Mouse (Mus musculus): ENCODE measurements around the gene Syne2. TPM values are rescaled to one million over a fixed set of nuclear protein-coding genes. Genes with fewer than 3 reads are reported as not detected.

Gene Syne2
- polyA plus RNA-seq, 1 experiment, result 12.5 TPM

DNA sequence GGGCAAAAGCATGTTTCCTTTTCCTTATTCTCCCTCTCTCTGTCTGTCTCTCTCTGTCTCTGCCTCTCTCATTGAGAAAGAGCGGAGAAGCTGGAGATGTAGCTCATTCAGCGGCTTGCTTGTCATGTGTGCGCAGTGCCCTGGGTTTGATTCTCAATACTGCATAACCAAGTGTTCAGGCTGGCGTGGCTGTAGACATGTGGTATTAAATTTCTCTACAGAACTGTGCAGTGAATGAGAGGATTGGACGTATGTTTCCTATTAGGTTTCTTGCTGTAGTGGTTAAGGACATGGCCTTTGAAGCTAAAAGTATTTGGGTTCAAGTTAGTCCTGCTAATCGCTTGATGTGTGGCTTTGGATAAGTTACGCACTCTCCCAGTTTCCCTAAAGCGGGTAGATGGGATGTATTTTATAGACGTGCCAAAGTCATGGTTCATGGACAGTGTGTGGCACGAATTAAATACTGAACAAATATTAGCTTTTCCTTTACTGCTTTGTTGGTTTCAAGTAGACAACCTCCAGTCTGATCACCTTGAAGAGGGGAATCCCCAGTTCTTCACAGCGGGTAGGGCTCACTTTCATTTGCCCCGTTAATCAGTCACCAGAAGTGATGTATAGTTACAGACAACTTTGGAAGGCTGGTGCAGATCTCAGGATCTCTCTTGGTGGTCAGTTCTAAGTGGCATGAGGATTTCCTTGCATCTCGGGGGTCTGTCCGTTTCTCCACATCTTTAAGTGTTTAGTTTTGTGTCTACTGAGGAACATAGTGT, 16.2 kb downstream of the Syne2 start:
- WGBS, result 67% methylated on average over 14 of the region's 14 CpGs
- Histone ChIP-seq H3K4me3 (replicated peaks; ENCODE audit: control insufficient read depth, low read depth, low read length) (no peak overlapping the region), H3K4me1 (ENCODE audit: control insufficient read depth, insufficient read depth, low read length) (peaks cover 1% of the 10 kb centered on the region; the same call in 1 of the 2 replicates), H3K27ac (ENCODE audit: control insufficient read depth, insufficient read depth, low read depth, low read length, poor library complexity) (no peak overlapping the region)
- no peak for TF ChIP-seq CTCF (IDR thresholded peaks at IDR 0.05; ENCODE audit: control insufficient read depth, insufficient read depth, low read length)
- no peak for TF ChIP-seq POLR2A (IDR thresholded peaks at IDR 0.05; ENCODE audit: borderline replicate concordance, control insufficient read depth, low read depth, low read length)

DNA sequence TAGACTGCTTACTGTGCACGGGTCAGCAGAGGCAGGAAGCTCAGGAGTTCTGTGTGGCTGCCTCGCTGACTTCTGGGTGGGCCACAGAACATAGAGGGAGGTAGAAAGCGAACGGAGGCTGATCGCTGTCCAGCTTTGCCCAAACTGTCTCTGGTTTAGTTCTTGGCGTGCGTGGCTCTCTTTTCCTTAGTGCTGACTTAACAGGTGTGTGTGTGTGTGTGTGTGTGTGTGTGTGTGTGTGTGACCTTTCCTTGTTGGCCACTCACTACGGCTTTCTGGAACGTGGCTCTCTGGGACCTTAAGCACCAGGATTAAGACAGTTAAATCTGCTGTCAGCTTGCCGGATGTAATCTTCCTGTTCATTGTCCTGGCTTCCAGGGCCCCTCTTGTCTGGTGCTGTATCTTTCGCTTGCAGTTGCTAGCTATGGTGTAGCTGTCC, 18.6 kb downstream of the Syne2 start:
- 15% methylated on average over 11 of the region's 11 CpGs for WGBS
- no peak overlapping the region for H3K27ac ChIP-seq (ENCODE audit: control insufficient read depth, insufficient read depth, low read depth, low read length, poor library complexity)
- H3K4me1 ChIP-seq (ENCODE audit: control insufficient read depth, insufficient read depth, low read length), result peaks cover 1% of the 10 kb centered on the region; the same call in 1 of the 2 replicates
- TF ChIP-seq POLR2A (IDR thresholded peaks at IDR 0.05; ENCODE audit: borderline replicate concordance, control insufficient read depth, low read depth, low read length), result no peak
- TF ChIP-seq CTCF (IDR thresholded peaks at IDR 0.05; ENCODE audit: control insufficient read depth, insufficient read depth, low read length), result no peak
- no peak overlapping the region for H3K4me3 ChIP-seq (replicated peaks; ENCODE audit: control insufficient read depth, low read depth, low read length)

DNA sequence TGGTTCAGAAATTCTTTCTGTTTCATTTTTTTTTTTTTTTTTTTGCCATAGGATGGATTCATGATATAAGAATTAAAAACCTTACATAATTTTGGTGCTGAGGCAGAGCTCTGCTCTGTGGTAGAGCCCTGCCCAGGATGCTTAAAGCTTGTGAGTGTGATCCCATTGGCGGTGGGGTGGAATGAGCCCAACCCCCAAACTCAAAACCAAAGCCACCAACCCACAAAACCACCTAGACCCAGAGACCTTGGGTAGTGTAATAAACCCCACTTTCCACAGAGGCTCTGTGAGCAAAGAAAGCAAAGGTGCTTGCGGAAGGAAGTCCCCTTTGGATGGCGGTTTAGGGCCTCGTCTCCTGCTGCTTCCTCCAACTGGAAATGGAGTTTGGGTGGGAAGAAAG, 19.5 kb downstream of the Syne2 start:
- H3K4me1 ChIP-seq (ENCODE audit: control insufficient read depth, insufficient read depth, low read length), result peaks cover 1% of the 10 kb centered on the region; the same call in 1 of the 2 replicates
- H3K4me3 ChIP-seq (replicated peaks; ENCODE audit: control insufficient read depth, low read depth, low read length), result no peak overlapping the region
- no peak for TF ChIP-seq POLR2A (IDR thresholded peaks at IDR 0.05; ENCODE audit: borderline replicate concordance, control insufficient read depth, low read depth, low read length)
- no peak for TF ChIP-seq CTCF (IDR thresholded peaks at IDR 0.05; ENCODE audit: control insufficient read depth, insufficient read depth, low read length)
- 25% methylated on average over 4 of the region's 4 CpGs for WGBS
- no peak overlapping the region for H3K27ac ChIP-seq (ENCODE audit: control insufficient read depth, insufficient read depth, low read depth, low read length, poor library complexity)

DNA sequence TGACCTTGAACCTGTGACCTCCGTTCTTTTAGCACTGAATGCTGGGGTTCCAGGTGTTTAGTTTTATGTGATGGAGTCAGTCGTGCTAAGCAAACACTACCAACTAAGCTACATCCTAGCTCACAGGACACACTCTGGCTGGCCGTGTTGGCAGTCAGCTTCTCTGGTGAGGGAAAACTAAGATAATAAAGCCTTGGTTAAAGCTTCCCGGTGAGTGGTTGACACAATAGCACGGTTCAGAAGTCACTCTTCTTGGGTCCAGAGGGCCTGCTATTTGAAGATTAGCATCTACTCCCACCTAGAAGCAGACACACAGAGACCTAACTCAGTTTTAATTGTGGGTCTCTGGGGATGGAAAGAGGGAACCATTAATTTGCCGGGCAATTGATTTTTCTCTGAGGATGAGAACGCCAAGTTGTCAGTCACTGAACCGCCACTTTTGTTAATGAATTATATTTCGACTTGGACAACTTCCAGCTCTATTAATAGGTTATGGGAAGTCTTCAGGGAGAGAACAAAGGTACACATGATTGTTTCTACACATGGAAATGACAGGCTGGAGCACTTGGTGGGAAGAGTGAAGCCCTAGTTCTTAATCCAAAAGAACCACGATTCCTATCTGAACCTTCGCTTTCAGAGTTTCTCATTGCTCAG, 21.3 kb downstream of the Syne2 start:
- no peak overlapping the region for H3K4me3 ChIP-seq (replicated peaks; ENCODE audit: control insufficient read depth, low read depth, low read length)
- WGBS, result 81% methylated on average over 11 of the region's 11 CpGs
- H3K27ac ChIP-seq (ENCODE audit: control insufficient read depth, insufficient read depth, low read depth, low read length, poor library complexity), result no peak overlapping the region
- no peaks in the 10 kb centered on the region; the same call in 1 of the 2 replicates for H3K4me1 ChIP-seq (ENCODE audit: control insufficient read depth, insufficient read depth, low read length)
- TF ChIP-seq POLR2A (IDR thresholded peaks at IDR 0.05; ENCODE audit: borderline replicate concordance, control insufficient read depth, low read depth, low read length) (no peak), CTCF (IDR thresholded peaks at IDR 0.05; ENCODE audit: control insufficient read depth, insufficient read depth, low read length) (no peak)

DNA sequence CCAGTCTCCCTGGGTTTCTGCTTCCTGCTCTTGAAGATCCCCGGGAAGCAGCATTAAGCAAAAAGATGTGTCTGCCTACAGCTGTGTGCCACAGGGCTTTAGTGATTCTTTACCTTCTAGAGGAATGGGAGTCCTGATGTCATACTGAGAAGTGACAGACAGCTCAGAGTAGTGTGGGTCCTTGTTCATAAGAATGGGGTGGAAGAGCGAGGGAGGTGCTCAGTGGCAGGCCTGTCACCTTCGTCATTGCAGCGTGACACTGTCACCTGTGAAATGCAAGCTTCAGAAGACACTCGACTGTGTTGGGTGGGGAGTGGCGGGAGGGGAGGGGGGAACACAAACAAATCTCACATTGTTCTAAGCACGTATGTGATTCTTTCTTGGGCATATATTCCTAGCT, 23.2 kb downstream of the Syne2 start:
- no peak overlapping the region for H3K4me3 ChIP-seq (replicated peaks; ENCODE audit: control insufficient read depth, low read depth, low read length)
- H3K27ac ChIP-seq (ENCODE audit: control insufficient read depth, insufficient read depth, low read depth, low read length, poor library complexity), result no peak overlapping the region
- H3K4me1 ChIP-seq (ENCODE audit: control insufficient read depth, insufficient read depth, low read length), result no peaks in the 10 kb centered on the region; the same call in 1 of the 2 replicates
- 77% methylated on average over 7 of the region's 7 CpGs for WGBS
- TF ChIP-seq POLR2A (IDR thresholded peaks at IDR 0.05; ENCODE audit: borderline replicate concordance, control insufficient read depth, low read depth, low read length) (no peak), CTCF (IDR thresholded peaks at IDR 0.05; ENCODE audit: control insufficient read depth, insufficient read depth, low read length) (no peak)

DNA sequence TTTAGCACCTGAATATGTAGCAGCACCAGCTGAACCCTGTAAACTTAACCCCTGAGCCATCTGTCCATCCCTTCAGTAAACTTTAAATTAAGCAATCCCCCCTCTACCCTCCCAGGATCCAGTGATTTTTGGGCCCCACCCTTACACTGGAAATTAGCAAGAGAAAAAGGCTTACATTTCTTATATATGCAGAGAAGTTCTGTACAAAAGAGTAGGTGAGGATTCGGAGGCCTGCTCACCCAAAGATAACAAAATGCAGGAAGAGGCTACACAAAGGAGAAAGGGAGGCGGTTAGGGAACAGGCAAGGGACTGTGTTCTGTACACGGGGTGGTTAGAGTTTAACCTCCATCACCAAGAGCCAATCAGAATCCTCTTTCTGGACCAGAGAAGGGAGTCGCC, 26.4 kb downstream of the Syne2 start:
- Histone ChIP-seq H3K27ac (ENCODE audit: control insufficient read depth, insufficient read depth, low read depth, low read length, poor library complexity) (no peak overlapping the region), H3K4me1 (ENCODE audit: control insufficient read depth, insufficient read depth, low read length) (no peaks in the 10 kb centered on the region), H3K4me3 (replicated peaks; ENCODE audit: control insufficient read depth, low read depth, low read length) (no peak overlapping the region)
- TF ChIP-seq CTCF (IDR thresholded peaks at IDR 0.05; ENCODE audit: control insufficient read depth, insufficient read depth, low read length), result no peak
- TF ChIP-seq POLR2A (IDR thresholded peaks at IDR 0.05; ENCODE audit: borderline replicate concordance, control insufficient read depth, low read depth, low read length), result no peak
- WGBS, result 66% methylated on average over 4 of the region's 4 CpGs

DNA sequence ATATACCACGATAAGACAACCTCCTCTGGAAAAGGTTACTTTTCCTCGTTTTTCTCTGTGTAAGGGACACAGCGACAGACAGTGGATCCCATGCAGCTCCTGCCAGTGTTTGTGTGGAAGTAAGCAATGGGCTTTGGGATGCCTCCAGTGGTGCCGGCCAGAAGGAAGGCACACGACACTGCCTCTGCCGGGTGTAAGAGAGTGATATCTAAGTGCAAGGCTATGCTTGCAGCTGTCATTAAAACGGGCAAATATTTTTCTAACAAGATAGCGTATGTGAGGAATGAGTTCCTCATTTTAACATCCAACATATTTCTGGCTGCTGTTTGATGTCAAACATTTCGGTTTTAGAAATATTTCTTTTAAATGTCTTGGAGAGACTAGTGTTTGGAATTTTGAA, 27.1 kb downstream of the Syne2 start:
- WGBS, result 58% methylated on average over 9 of the region's 9 CpGs
- Histone ChIP-seq H3K27ac (ENCODE audit: control insufficient read depth, insufficient read depth, low read depth, low read length, poor library complexity) (no peak overlapping the region), H3K4me3 (replicated peaks; ENCODE audit: control insufficient read depth, low read depth, low read length) (no peak overlapping the region), H3K4me1 (ENCODE audit: control insufficient read depth, insufficient read depth, low read length) (peaks cover under 1% of the 10 kb centered on the region; the same call in 1 of the 2 replicates)
- TF ChIP-seq POLR2A (IDR thresholded peaks at IDR 0.05; ENCODE audit: borderline replicate concordance, control insufficient read depth, low read depth, low read length) (no peak), CTCF (IDR thresholded peaks at IDR 0.05; ENCODE audit: control insufficient read depth, insufficient read depth, low read length) (no peak)

DNA sequence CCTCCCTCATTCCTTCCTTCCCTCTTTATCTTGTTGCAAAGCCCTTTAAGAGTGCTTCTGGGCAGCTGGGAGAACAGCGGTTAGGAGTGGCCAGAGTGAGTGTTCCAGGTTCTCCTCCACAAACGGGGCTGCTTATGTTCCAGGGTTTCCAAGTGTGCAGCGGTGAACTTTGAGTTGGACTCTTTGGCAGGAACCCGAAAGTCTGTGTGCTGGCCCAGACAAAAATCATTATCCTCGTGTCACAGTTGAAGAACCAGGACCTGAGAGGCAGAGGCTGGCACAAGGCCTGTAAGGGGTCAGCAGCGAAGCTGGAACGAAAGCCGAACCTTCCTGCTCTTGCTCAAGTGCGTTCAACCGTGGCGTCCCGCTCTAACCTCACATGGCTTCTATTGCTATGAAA, 28.6 kb downstream of the Syne2 start:
- H3K27ac ChIP-seq (ENCODE audit: control insufficient read depth, insufficient read depth, low read depth, low read length, poor library complexity), result no peak overlapping the region
- no peak for TF ChIP-seq POLR2A (IDR thresholded peaks at IDR 0.05; ENCODE audit: borderline replicate concordance, control insufficient read depth, low read depth, low read length)
- no peak for TF ChIP-seq CTCF (IDR thresholded peaks at IDR 0.05; ENCODE audit: control insufficient read depth, insufficient read depth, low read length)
- H3K4me3 ChIP-seq (replicated peaks; ENCODE audit: control insufficient read depth, low read depth, low read length), result no peak overlapping the region
- 83% methylated on average over 12 of the region's 12 CpGs for WGBS
- peaks cover 2% of the 10 kb centered on the region; the same call in 1 of the 2 replicates for H3K4me1 ChIP-seq (ENCODE audit: control insufficient read depth, insufficient read depth, low read length)
